Mouse (Mus musculus) embryonic facial prominence, embryonic 14.5 days (tissue): Measurements from ENCODE around the gene Fcho2. TPM values are rescaled to one million over a fixed set of nuclear protein-coding genes. Genes with fewer than 3 reads are reported as not detected.
A peak's percentile ranks its signal among the peaks of the same experiment; 100 is the strongest.

Experiments
- ATAC-seq: fragments of 200-750 bp; cut with Nextera tagmentation; 2 replicates; pipeline ENCODE4 v1.8.0; 2017; ENCODE audit warnings: low read depth, moderate number of reproducible peaks, moderate TSS enrichment
- DNase-seq: peaks from one replicate; pipeline ENCODE4 v3.0.0-alpha.2; 2015; ENCODE audit warnings: low spot score
- H3K27ac ChIP-seq: fragments of 300-500 bp; sonication (generic); replicated peaks from 2 replicates; pipeline ENCODE4 v1.5.1; 2014; ENCODE audit warnings: low read depth, mild to moderate bottlenecking, low read length, moderate library complexity
- H3K27me3 ChIP-seq: fragments of 300-500 bp; sonication (generic); replicated peaks from 2 replicates; pipeline ENCODE4 v1.6.1; 2014; ENCODE audit warnings: low read length; ENCODE audit not compliant: control insufficient read depth, insufficient read depth
- H3K36me3 ChIP-seq: fragments of 300-500 bp; sonication (generic); 2 replicates; pipeline ENCODE4 v1.6.1; 2014; ENCODE audit warnings: low read length, mixed read lengths; ENCODE audit not compliant: control insufficient read depth, insufficient read depth
- H3K4me1 ChIP-seq: fragments of 300-500 bp; sonication (generic); 2 replicates; pipeline ENCODE4 v1.6.1; 2014; ENCODE audit warnings: antibody characterized with exemption, low read length; ENCODE audit not compliant: control insufficient read depth, insufficient read depth
- H3K4me2 ChIP-seq: fragments of 300-500 bp; sonication (generic); 2 replicates; pipeline ENCODE4 v1.6.1; 2014; ENCODE audit warnings: low read depth, mild to moderate bottlenecking, low read length, moderate library complexity, mixed read lengths
- H3K4me3 ChIP-seq: fragments of 300-500 bp; sonication (generic); 2 replicates; pipeline ENCODE4 v1.5.1; 2014; ENCODE audit warnings: low read depth, mild to moderate bottlenecking, low read length
- H3K9ac ChIP-seq: fragments of 300-500 bp; sonication (generic); 2 replicates; pipeline ENCODE4 v1.6.1; 2014; ENCODE audit warnings: low read depth, mild to moderate bottlenecking, low read length, moderate library complexity, mixed read lengths
- H3K9me3 ChIP-seq: fragments of 300-500 bp; sonication (generic); 2 replicates; pipeline ENCODE4 v1.6.1; 2016; ENCODE audit warnings: low read length; ENCODE audit not compliant: control insufficient read depth
- WGBS: fragments of 180-500 bp; shearing (Covaris S2); extraction: QIAGEN DNeasy Blood & Tissue Kit; methylation state at CpG from one replicate; pipeline ENCODE4 v1.1.7; 2014; 5-methylcytosine and 5-hydroxymethylcytosine counted together
- polyA plus RNA-seq: library from polyadenylated mRNA; unstranded; fragments of >200 nt; fragmentation: Nextera tagmentation; extraction: Ambion mirVana; gene quantifications from 2 replicates; pipeline ENCODE4 v1.2.1, GENCODE M21; 2014

The Fcho2 gene
- polyA plus RNA-seq, 1 experiment from 2014 or later, result 25.2 TPM

- Histone ChIP-seq H3K9me3 (no peaks in the 10 kb centered on the region), H3K9ac (no peak overlapping the region), H3K27ac (no peak overlapping the region), H3K36me3 (no peaks in the 10 kb centered on the region), H3K27me3 (peaks cover 9% of the 10 kb centered on the region), H3K4me3 (no peak overlapping the region), H3K4me1 (peaks cover 5% of the 10 kb centered on the region; the same call in 1 of the 2 replicates), H3K4me2 (no peak overlapping the region)
- DNase-seq, result no peak
- ATAC-seq, result no peak
- WGBS, result 82% methylated on average over 5 of the region's 5 CpGs
Observed at GRCm38 (mm10) chr13:98699982-98700540, 115.2 kb downstream of the Fcho2 start.

GRCm38 (mm10) chr13:98699051-98699744 lies 116.1 kb downstream of the Fcho2 start:
- ATAC-seq (no peak), DNase-seq (no peak)
- Histone ChIP-seq H3K9ac (no peak overlapping the region), H3K27ac (no peak overlapping the region), H3K36me3 (no peaks in the 10 kb centered on the region), H3K27me3 (peaks cover 11% of the 10 kb centered on the region), H3K4me1 (peaks cover 11% of the 10 kb centered on the region; the same call in 1 of the 2 replicates), H3K4me2 (no peak overlapping the region), H3K4me3 (no peak overlapping the region), H3K9me3 (no peaks in the 10 kb centered on the region)
- 64% methylated on average over 14 of the region's 14 CpGs for WGBS

- Histone ChIP-seq H3K9ac (no peak overlapping the region), H3K4me3 (no peak overlapping the region), H3K4me2 (no peak overlapping the region), H3K27me3 (peaks cover 11% of the 10 kb centered on the region), H3K36me3 (no peaks in the 10 kb centered on the region), H3K27ac (no peak overlapping the region), H3K9me3 (no peaks in the 10 kb centered on the region), H3K4me1 (peaks cover 11% of the 10 kb centered on the region; the same call in 1 of the 2 replicates)
- no peak for ATAC-seq
- no peak for DNase-seq
- 93% methylated on average over 3 of the region's 3 CpGs for WGBS
Observed at GRCm38 (mm10) chr13:98696716-98697115, 118.5 kb downstream of the Fcho2 start.

- Histone ChIP-seq H3K4me2 (peak overlapping the region; percentile 91; the same call in 1 of the 2 replicates), H3K4me1 (peaks cover 11% of the 10 kb centered on the region; the same call in 1 of the 2 replicates), H3K9me3 (no peaks in the 10 kb centered on the region), H3K27ac (no peak overlapping the region), H3K27me3 (peaks cover 11% of the 10 kb centered on the region), H3K9ac (no peak overlapping the region), H3K4me3 (no peak overlapping the region), H3K36me3 (no peaks in the 10 kb centered on the region)
- DNase-seq, result no peak
- WGBS, result 39% methylated on average over 2 of the region's 2 CpGs
- no peak for ATAC-seq
Observed at GRCm38 (mm10) chr13:98695546-98695945, 119.7 kb downstream of the Fcho2 start.

- 7% methylated on average over 21 of the region's 44 CpGs for WGBS
- DNase-seq, result no peak
Observed at GRCm38 (mm10) chr13:98694773-98695314, 120.4 kb downstream of the Fcho2 start, which contains the start of gene Tmem171. Tmem171 (minus strand) TSS chr13:98694834.

GRCm38 (mm10) chr13:98693316-98693715 lies 121.9 kb downstream of the Fcho2 start:
- Histone ChIP-seq H3K4me2 (no peak overlapping the region), H3K4me3 (no peak overlapping the region), H3K4me1 (0 out of 2 replicates have a peak, but pooled peaks cover 6% of the 10 kb centered on the region), H3K9me3 (no peaks in the 10 kb centered on the region), H3K27ac (no peak overlapping the region), H3K36me3 (no peaks in the 10 kb centered on the region), H3K27me3 (peaks cover 11% of the 10 kb centered on the region), H3K9ac (no peak overlapping the region)
- no peak for DNase-seq
- WGBS, result 88% methylated on average over 11 of the region's 11 CpGs
- no peak for ATAC-seq

More at GRCm38 (mm10) chr13:98694773-98695314, 120.4 kb downstream of the Fcho2 start, which contains the start of gene Tmem171:
- ATAC-seq, result 0 out of 2 replicates have a peak, but pooled peaks have one; percentile 67
- Histone ChIP-seq H3K9ac (peak within 1 kb of the TSS; percentile 64), H3K4me3 (peak within 1 kb of the TSS; percentile 39), H3K9me3 (no peaks in the 10 kb centered on the region), H3K27ac (no peak within 1 kb of the TSS), H3K27me3 (peaks cover 11% of the 10 kb centered on the region), H3K4me2 (peak within 1 kb of the TSS; percentile 91), H3K36me3 (no peaks in the 10 kb centered on the region), H3K4me1 (peaks cover 11% of the 10 kb centered on the region; the same call in 1 of the 2 replicates)

GRCm38 (mm10) chr13:98691956-98692515 lies 123.2 kb downstream of the Fcho2 start:
- Histone ChIP-seq H3K27me3 (peaks cover 11% of the 10 kb centered on the region), H3K9ac (no peak overlapping the region), H3K9me3 (no peaks in the 10 kb centered on the region), H3K27ac (no peak overlapping the region), H3K36me3 (no peaks in the 10 kb centered on the region), H3K4me1 (0 out of 2 replicates have a peak, but pooled peaks cover 6% of the 10 kb centered on the region), H3K4me3 (no peak overlapping the region), H3K4me2 (no peak overlapping the region)
- ATAC-seq (no peak), DNase-seq (no peak)
- 87% methylated on average over 13 of the region's 13 CpGs for WGBS

GRCm38 (mm10) chr13:98690886-98691285 lies 124.4 kb downstream of the Fcho2 start:
- no peak overlapping the region for H3K4me3 ChIP-seq
- H3K9ac ChIP-seq, result no peak overlapping the region
- 0 out of 2 replicates have a peak, but pooled peaks cover 6% of the 10 kb centered on the region for H3K4me1 ChIP-seq
- no peak overlapping the region for H3K27ac ChIP-seq
- 88% methylated on average over 11 of the region's 11 CpGs for WGBS
- peaks cover 10% of the 10 kb centered on the region for H3K27me3 ChIP-seq
- ATAC-seq (no peak), DNase-seq (no peak)
- H3K9me3 ChIP-seq, result no peaks in the 10 kb centered on the region
- H3K4me2 ChIP-seq, result no peak overlapping the region
- H3K36me3 ChIP-seq, result no peaks in the 10 kb centered on the region
